Mouse (Mus musculus) liver, embryonic 13.5 days (tissue): ENCODE data around the gene Gm19935. TPM values are rescaled to one million over a fixed set of nuclear protein-coding genes. Genes with fewer than 3 reads are reported as not detected.

Experiments used
- ATAC-seq: fragments of 200-750 bp; cut with Nextera tagmentation; 2 replicates; pipeline ENCODE4 v1.8.0; 2017; ENCODE audit warnings: low read depth, mild to moderate bottlenecking, moderate number of reproducible peaks, moderate library complexity
- DNase-seq: peaks from one replicate; pipeline ENCODE4 v3.0.0; 2022
- H3K27ac ChIP-seq: fragments of 300-500 bp; sonication (generic); 2 replicates; pipeline ENCODE4 v1.5.1; 2015; ENCODE audit warnings: moderate library complexity, mild to moderate bottlenecking, inconsistent platforms
- H3K27me3 ChIP-seq: fragments of 300-500 bp; sonication (generic); 2 replicates; pipeline ENCODE4 v1.6.1; 2015; ENCODE audit warnings: mild to moderate bottlenecking, inconsistent platforms
- H3K36me3 ChIP-seq: fragments of 300-500 bp; sonication (generic); 2 replicates; pipeline ENCODE4 v1.6.1; 2015; ENCODE audit warnings: mild to moderate bottlenecking, inconsistent platforms
- H3K4me1 ChIP-seq: fragments of 300-500 bp; sonication (generic); replicated peaks from 2 replicates; pipeline ENCODE4 v1.6.1; 2015; ENCODE audit warnings: inconsistent platforms
- H3K4me2 ChIP-seq: fragments of 300-500 bp; sonication (generic); 2 replicates; pipeline ENCODE4 v1.6.1; 2015; ENCODE audit warnings: inconsistent platforms, mild to moderate bottlenecking, moderate library complexity
- H3K4me3 ChIP-seq: fragments of 300-500 bp; sonication (generic); replicated peaks from 2 replicates; pipeline ENCODE4 v1.5.1; 2015; ENCODE audit warnings: mild to moderate bottlenecking, inconsistent platforms
- H3K9ac ChIP-seq: fragments of 300-500 bp; sonication (generic); 2 replicates; pipeline ENCODE4 v1.6.1; 2015; ENCODE audit warnings: mild to moderate bottlenecking, inconsistent platforms
- H3K9me3 ChIP-seq: fragments of 300-500 bp; sonication (generic); replicated peaks from 2 replicates; pipeline ENCODE4 v1.6.1; 2016; ENCODE audit warnings: inconsistent platforms
- WGBS: fragments of 180-500 bp; shearing (Covaris S2); methylation state at CpG from one replicate; pipeline ENCODE4 v1.1.7; 2015; ENCODE audit not compliant: insufficient replicate concordance; 5-methylcytosine and 5-hydroxymethylcytosine counted together
- polyA plus RNA-seq: library from polyadenylated mRNA; unstranded; fragments of >200 nt; fragmentation: Nextera tagmentation; extraction: Ambion mirVana; gene quantifications from 2 replicates; pipeline ENCODE4 v1.2.1, GENCODE M21; 2015

The Gm19935 gene
- not detected in 2 replicates for polyA plus RNA-seq

DNA sequence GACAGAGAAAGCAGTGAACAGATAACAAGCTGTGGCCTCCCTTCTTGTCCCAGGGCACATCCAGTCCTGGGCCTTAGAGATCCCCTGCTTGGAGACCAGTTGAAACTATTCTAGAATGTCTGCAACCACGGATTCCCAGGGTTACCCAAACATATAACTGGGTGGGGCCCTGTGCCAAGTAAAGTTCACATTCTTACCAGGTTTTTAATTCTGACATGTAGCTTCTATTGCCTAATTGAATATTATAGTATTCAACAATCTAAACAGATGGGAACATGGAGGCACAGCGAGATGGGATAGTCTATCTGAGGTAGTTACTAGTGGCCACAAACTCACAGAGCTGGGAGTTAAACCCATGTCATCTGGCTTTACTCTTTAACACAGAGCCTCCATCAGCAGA lies at the start of gene Gm19935:
Gene Gm19935, minus strand, starts transcription at position 101 of the 400 bp plus-strand sequence.
- Histone ChIP-seq H3K4me2 (no peak within 1 kb of the TSS), H3K9me3 (no peaks in the 10 kb centered on the region), H3K27ac (no peak within 1 kb of the TSS), H3K27me3 (no peaks in the 10 kb centered on the region), H3K4me1 (peaks cover under 1% of the 10 kb centered on the region; the same call in 1 of the 2 replicates), H3K9ac (no peak within 1 kb of the TSS), H3K36me3 (no peaks in the 10 kb centered on the region), H3K4me3 (no peak within 1 kb of the TSS)
- DNase-seq (no peak), ATAC-seq (no peak)
- 66% methylated on average over 2 of the region's 2 CpGs for WGBS

- no peak for DNase-seq
- Histone ChIP-seq H3K27ac (no peak overlapping the region), H3K4me2 (peak overlapping the region; percentile 11; the same call in 1 of the 2 replicates), H3K36me3 (no peaks in the 10 kb centered on the region), H3K4me1 (peaks cover 15% of the 10 kb centered on the region), H3K4me3 (no peak overlapping the region), H3K9me3 (no peaks in the 10 kb centered on the region), H3K27me3 (no peaks in the 10 kb centered on the region), H3K9ac (no peak overlapping the region)
- ATAC-seq, result 0 out of 2 replicates have a peak, but pooled peaks have one; percentile 43
- 22% methylated on average over 9 of the region's 9 CpGs for WGBS
Observed at GRCm38 (mm10) chr8:90862038-90862437, 44.8 kb upstream of the Gm19935 start.

- Histone ChIP-seq H3K9ac (no peak overlapping the region), H3K4me3 (no peak overlapping the region)
Observed at GRCm38 (mm10) chr8:90861266-90861944, 44.2 kb upstream of the Gm19935 start.

DNA sequence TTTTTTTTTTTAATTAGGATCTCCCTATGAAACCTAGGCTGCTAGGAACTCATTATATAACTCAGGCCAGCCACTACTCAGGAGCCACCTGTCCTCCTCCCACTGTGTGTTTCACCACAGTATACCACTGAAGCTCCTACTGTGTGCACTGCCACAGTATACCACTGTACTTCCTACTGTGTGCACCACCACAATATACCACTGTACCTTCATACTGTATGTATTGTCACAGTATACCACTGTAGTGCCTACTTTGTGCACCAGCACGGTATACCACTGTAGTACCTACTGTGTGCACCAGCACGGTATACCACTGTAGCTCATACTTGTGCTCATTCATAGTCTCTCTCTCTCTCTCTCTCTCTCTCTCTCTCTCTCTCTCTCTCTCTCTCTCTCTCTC lies 40.9 kb upstream of the Gm19935 start:
- no peak for DNase-seq
- Histone ChIP-seq H3K9me3 (no peaks in the 10 kb centered on the region), H3K4me3 (no peak overlapping the region), H3K4me1 (peaks cover 20% of the 10 kb centered on the region), H3K27ac (no peak overlapping the region), H3K27me3 (no peaks in the 10 kb centered on the region), H3K4me2 (no peak overlapping the region), H3K9ac (no peak overlapping the region), H3K36me3 (no peaks in the 10 kb centered on the region)
- WGBS, result 87% methylated on average over 2 of the region's 2 CpGs
- ATAC-seq, result no peak

More at GRCm38 (mm10) chr8:90861266-90861944, 44.2 kb upstream of the Gm19935 start:
- H3K4me1 ChIP-seq, result peaks cover 12% of the 10 kb centered on the region
- ATAC-seq, result no peak
- H3K27ac ChIP-seq, result 0 out of 2 replicates have a peak overlapping the region, but pooled peaks have one; percentile 39
- H3K4me2 ChIP-seq, result peak overlapping the region; percentile 11; the same call in 1 of the 2 replicates
- no peaks in the 10 kb centered on the region for H3K27me3 ChIP-seq
- WGBS, result 15% methylated on average over 9 of the region's 9 CpGs
- H3K36me3 ChIP-seq, result no peaks in the 10 kb centered on the region
- DNase-seq, result no peak
- no peaks in the 10 kb centered on the region for H3K9me3 ChIP-seq

DNA sequence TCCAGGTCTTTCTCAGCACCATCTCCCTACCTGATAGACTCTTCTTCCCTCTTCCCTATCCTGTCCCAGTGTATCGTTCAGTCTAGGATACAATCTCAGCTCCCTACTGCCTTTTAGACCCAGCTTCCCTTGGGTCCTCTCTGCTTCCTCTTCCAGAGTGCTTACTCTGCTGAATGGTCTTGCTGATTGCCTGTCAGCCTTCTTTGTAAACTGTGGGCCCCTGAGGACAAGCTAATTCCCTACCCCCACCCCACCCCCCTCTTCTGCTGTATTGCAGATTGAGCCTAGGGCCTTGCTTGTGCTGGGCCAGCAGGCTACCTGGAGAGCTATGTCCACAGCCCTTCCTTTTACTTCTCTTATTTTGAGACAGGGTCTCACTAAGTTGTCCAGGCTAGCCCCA lies 39.8 kb upstream of the Gm19935 start:
- H3K27me3 ChIP-seq, result no peaks in the 10 kb centered on the region
- ATAC-seq (0 out of 2 replicates have a peak, but pooled peaks have one; percentile 12), DNase-seq (no peak)
- H3K36me3 ChIP-seq, result no peaks in the 10 kb centered on the region
- no peak overlapping the region for H3K27ac ChIP-seq
- no peak overlapping the region for H3K9ac ChIP-seq
- peaks cover 16% of the 10 kb centered on the region for H3K4me1 ChIP-seq
- no peaks in the 10 kb centered on the region for H3K9me3 ChIP-seq
- 30% methylated on average over 1 of the region's 1 CpGs for WGBS
- no peak overlapping the region for H3K4me3 ChIP-seq
- H3K4me2 ChIP-seq, result no peak overlapping the region

DNA sequence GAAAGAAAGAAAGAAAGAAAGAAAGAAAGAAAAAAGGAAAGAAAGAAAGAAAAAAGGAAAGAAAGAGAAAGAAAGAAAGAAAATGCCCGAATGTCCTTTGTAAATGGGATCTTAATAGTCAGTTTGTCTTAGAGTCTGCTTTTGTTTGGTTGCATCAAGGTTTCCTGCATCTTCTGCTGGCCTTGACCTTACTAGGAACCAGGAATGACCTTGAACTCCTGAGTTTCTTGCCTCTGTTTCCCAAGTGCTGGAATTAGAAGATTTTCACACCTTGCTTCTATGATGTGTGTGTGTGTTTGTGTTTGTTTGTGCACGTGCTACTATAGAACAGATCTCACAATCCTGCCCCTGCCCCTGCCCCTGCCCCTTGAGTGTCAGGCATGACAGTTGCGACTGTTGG lies 39.0 kb upstream of the Gm19935 start:
- Histone ChIP-seq H3K4me2 (no peak overlapping the region), H3K27ac (no peak overlapping the region), H3K27me3 (no peaks in the 10 kb centered on the region), H3K9ac (no peak overlapping the region), H3K4me1 (peaks cover 9% of the 10 kb centered on the region), H3K9me3 (no peaks in the 10 kb centered on the region), H3K36me3 (no peaks in the 10 kb centered on the region), H3K4me3 (no peak overlapping the region)
- DNase-seq (no peak), ATAC-seq (no peak)
- 59% methylated on average over 3 of the region's 3 CpGs for WGBS

DNA sequence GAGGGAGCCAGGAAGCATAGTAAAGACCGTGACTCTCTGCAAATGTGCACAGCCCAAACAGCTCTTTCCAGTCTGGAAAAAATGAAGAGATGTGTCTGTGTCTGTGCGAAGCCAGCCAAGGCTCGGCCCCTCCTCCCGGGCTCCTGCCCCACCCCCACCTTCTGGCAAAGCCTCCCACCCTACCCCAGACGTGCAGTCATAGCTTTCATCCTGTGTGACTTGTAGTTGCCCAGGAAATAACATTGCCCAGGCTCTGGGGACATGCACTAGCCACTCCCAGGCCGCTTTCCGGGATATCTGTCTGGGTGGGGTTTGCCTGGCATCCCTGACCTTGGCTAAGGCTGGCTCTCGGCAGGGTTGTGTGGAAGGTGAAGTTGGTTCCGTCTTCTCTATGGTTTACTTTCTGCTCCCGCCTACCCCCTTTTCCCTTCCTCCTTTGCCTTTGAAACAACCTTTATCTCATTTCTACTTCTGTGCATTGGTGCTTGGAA lies 37.5 kb upstream of the Gm19935 start:
- no peak overlapping the region for H3K9ac ChIP-seq
- no peaks in the 10 kb centered on the region for H3K36me3 ChIP-seq
- peaks cover 8% of the 10 kb centered on the region for H3K4me1 ChIP-seq
- no peaks in the 10 kb centered on the region for H3K27me3 ChIP-seq
- H3K4me2 ChIP-seq, result 0 out of 2 replicates have a peak overlapping the region, but pooled peaks have one; percentile 3
- H3K4me3 ChIP-seq, result no peak overlapping the region
- 14% methylated on average over 10 of the region's 10 CpGs for WGBS
- H3K27ac ChIP-seq, result no peak overlapping the region
- H3K9me3 ChIP-seq, result no peaks in the 10 kb centered on the region
- DNase-seq, result no peak
- no peak for ATAC-seq

DNA sequence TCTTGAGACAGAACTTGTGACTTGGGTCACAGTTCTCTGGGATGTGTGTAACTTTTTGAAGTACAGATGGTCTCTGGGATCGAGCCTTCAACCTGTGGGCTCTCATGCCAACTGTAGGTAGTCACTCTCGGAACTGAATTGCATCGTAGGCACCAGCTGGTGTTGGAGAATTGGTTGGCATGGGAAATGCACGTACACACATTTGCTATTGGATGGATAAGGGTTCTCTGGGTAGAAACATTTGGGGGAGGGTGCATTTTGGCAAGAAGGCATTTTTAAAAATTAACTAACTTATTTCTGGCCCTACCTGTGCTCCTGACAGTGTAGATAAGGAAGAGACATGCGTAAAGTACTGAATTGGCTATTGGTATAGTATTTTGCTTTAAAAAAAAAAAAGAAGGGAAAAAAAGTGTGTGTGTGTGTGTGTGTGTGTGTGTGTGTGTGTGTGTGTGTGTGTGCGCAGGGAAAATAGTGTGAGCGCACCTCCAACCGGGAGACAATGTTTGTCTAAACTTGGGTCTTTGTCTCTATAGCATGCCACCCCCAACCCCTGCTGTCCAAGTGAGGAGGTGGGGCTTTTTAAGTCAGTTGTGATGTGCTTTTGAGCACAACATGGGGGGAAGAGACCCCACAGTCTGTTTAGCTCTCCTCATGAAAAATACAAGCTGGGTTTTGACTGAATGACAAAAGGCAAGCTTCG lies 36.9 kb upstream of the Gm19935 start:
- no peaks in the 10 kb centered on the region for H3K36me3 ChIP-seq
- WGBS, result 68% methylated on average over 9 of the region's 9 CpGs
- DNase-seq, result no peak
- H3K4me2 ChIP-seq, result no peak overlapping the region
- no peak overlapping the region for H3K4me3 ChIP-seq
- peaks cover 8% of the 10 kb centered on the region for H3K4me1 ChIP-seq
- no peaks in the 10 kb centered on the region for H3K9me3 ChIP-seq
- no peaks in the 10 kb centered on the region for H3K27me3 ChIP-seq
- H3K27ac ChIP-seq, result no peak overlapping the region
- no peak for ATAC-seq
- H3K9ac ChIP-seq, result no peak overlapping the region

- Histone ChIP-seq H3K9me3 (no peaks in the 10 kb centered on the region), H3K27me3 (no peaks in the 10 kb centered on the region), H3K4me3 (no peak overlapping the region), H3K9ac (no peak overlapping the region), H3K4me2 (no peak overlapping the region), H3K4me1 (peaks cover 8% of the 10 kb centered on the region), H3K36me3 (no peaks in the 10 kb centered on the region), H3K27ac (no peak overlapping the region)
- WGBS, result 62% methylated on average over 8 of the region's 8 CpGs
- ATAC-seq (no peak), DNase-seq (no peak)
Observed at GRCm38 (mm10) chr8:90851544-90851943, 34.4 kb upstream of the Gm19935 start.

GRCm38 (mm10) chr8:90849462-90850050 lies 32.4 kb upstream of the Gm19935 start:
- Histone ChIP-seq H3K9me3 (no peaks in the 10 kb centered on the region), H3K4me2 (no peak overlapping the region), H3K36me3 (no peaks in the 10 kb centered on the region), H3K4me3 (no peak overlapping the region), H3K9ac (no peak overlapping the region), H3K27ac (no peak overlapping the region), H3K27me3 (no peaks in the 10 kb centered on the region), H3K4me1 (peaks cover 3% of the 10 kb centered on the region)
- no peak for ATAC-seq
- 70% methylated on average over 11 of the region's 11 CpGs for WGBS
- no peak for DNase-seq

DNA sequence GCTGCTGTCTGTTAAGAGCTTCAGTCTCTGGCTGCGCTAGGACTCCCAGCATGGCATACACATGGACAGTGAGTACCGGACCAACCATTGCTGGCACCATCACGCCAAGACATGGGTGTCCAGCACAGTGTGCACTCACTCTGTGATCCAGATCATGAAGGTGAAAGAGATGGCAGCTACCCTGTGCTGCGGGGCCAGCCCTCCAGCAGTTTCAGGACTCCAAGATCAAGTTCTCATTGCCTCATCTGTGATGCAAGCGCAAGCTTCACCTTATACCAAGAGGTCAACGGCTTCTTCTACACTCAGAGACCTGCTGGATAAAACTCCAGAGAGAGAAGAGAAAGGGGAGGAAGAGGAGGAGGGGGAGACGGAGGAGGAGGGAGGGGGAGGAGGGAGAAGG lies 30.8 kb upstream of the Gm19935 start:
- H3K4me2 ChIP-seq, result no peak overlapping the region
- no peak for ATAC-seq
- no peak overlapping the region for H3K27ac ChIP-seq
- DNase-seq, result no peak
- H3K27me3 ChIP-seq, result no peaks in the 10 kb centered on the region
- no peak overlapping the region for H3K9ac ChIP-seq
- no peaks in the 10 kb centered on the region for H3K4me1 ChIP-seq
- no peaks in the 10 kb centered on the region for H3K9me3 ChIP-seq
- 71% methylated on average over 7 of the region's 7 CpGs for WGBS
- H3K4me3 ChIP-seq, result no peak overlapping the region
- no peaks in the 10 kb centered on the region for H3K36me3 ChIP-seq
